Mouse (Mus musculus): ENCODE measurements at regions not wholly inside any gene's neighbourhood (a gene's known extent, or its start where the extent isn't known, plus 50 kb on each side); places are given as distances from the start of the nearest gene placed in this dataset.

GRCm38 (mm10) chr4:74466081-74466480, 223.8 kb downstream of the Kdm4c start:
- no peak for TF ChIP-seq USF1 (IDR thresholded peaks at IDR 0.05; ENCODE audit: low read depth, low read length)
- TF ChIP-seq CHD1 (IDR thresholded peaks at IDR 0.05; ENCODE audit: low read depth, low read length), result no peak
- no peak for TF ChIP-seq NRF1 (IDR thresholded peaks at IDR 0.05; ENCODE audit: low read depth, low read length)
- TF ChIP-seq TBP (conservative IDR thresholded peaks at IDR 0.05; ENCODE audit: low read depth, low read length), result no peak
- no peak for TF ChIP-seq BHLHE40 (IDR thresholded peaks at IDR 0.05; ENCODE audit: low read depth, low read length)
- no peak for TF ChIP-seq ZNF384 (IDR thresholded peaks at IDR 0.05; ENCODE audit: low read depth, low read length)
- TF ChIP-seq E2F4 (IDR thresholded peaks at IDR 0.05; ENCODE audit: insufficient replicate concordance, low read depth, low read length), result no peak
- TF ChIP-seq CTCF (conservative IDR thresholded peaks at IDR 0.05 in 1 of 2, IDR thresholded peaks at IDR 0.05 in 1 of 2; ENCODE audit: low read depth in 2 of 2, low read length in 2 of 2), result no peak
- TF ChIP-seq EP300 (IDR thresholded peaks at IDR 0.05; ENCODE audit: low read length), result no peak
- no peak for TF ChIP-seq ZKSCAN1 (IDR thresholded peaks at IDR 0.05; ENCODE audit: borderline replicate concordance, low read depth, low read length)
- TF ChIP-seq NELFE (IDR thresholded peaks at IDR 0.05; ENCODE audit: low read depth, low read length), result no peak
- TF ChIP-seq MYC (IDR thresholded peaks at IDR 0.05; ENCODE audit: low read depth, low read length), result no peak
- TF ChIP-seq JUND (conservative IDR thresholded peaks at IDR 0.05; ENCODE audit: low read depth, low read length), result no peak
- TF ChIP-seq MEF2A (IDR thresholded peaks at IDR 0.05; ENCODE audit: borderline replicate concordance, low read depth, low read length), result no peak
- no peak for TF ChIP-seq KAT2A (IDR thresholded peaks at IDR 0.05; ENCODE audit: insufficient replicate concordance, low read length)
- no peak for TF ChIP-seq SMC3 (IDR thresholded peaks at IDR 0.05; ENCODE audit: low read depth, low read length)
- no peak for TF ChIP-seq HCFC1 (IDR thresholded peaks at IDR 0.05; ENCODE audit: low read depth, low read length)
- no peak for TF ChIP-seq SIN3A (IDR thresholded peaks at IDR 0.05; ENCODE audit: low read length)
- Histone ChIP-seq H3K36me3 (replicated peaks in 1 of 2; ENCODE audit: control insufficient read depth in 1 of 2, insufficient read depth in 1 of 2, low read length in 1 of 2) (no peaks in the 10 kb centered on the region), H3K4me3 (replicated peaks in 1 of 3; ENCODE audit: low read depth in 2 of 3, low read length in 2 of 3, poor library complexity in 1 of 3) (no peak overlapping the region), H3K4me1 (ENCODE audit: control insufficient read depth in 1 of 2, insufficient read depth in 2 of 2) (no peaks in the 10 kb centered on the region), H3K4me2 (ENCODE audit: insufficient read depth, low read depth, poor library complexity, severe bottlenecking) (no peak overlapping the region), H3K27ac (ENCODE audit: insufficient read depth, low read depth) (no peak overlapping the region), H3K9ac (ENCODE audit: insufficient read depth, low read depth) (no peak overlapping the region), H3K79me2 (replicated peaks; ENCODE audit: control insufficient read depth, extremely low read depth, insufficient read depth, poor library complexity, severe bottlenecking) (no peaks in the 10 kb centered on the region), H3K27me3 (replicated peaks) (no peaks in the 10 kb centered on the region), H3K9me3 (replicated peaks; ENCODE audit: low read length) (peaks cover 6% of the 10 kb centered on the region)
- in situ Hi-C loops (cut with MboI; ENCODE audit: low pct_ligation_motif_present, low pct_unique_long_range_greater_than_20kb, low sequenced_read_pairs), result no loop called here
- no peak for DNase-seq (ENCODE audit: extremely low read depth)
- dilution Hi-C loops (cut with MboI; ENCODE audit: extremely low pct_ligation_motif_present, extremely low pct_unique_long_range_greater_than_20kb, low sequenced_read_pairs), result no loop called here

DNA sequence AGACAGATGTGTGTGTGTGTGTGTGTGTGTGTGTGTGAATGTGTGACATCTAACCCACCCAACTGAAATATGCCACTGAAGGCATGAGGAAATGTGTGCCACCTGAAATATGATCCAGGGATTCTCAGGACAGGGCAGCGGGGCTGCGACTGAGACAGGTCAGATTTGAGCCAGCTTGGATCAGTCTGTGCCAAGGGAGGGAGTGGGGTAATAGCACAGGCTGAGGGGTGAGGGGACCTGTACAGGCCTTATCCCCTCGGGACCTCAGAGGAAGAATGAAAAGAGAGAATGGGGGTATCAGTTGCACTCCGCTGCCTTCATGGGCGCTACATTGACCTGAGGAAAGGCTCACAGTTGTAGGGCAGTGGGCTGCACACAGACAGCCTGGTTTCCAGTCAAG, 270.2 kb downstream of the Kdm4c start:
- in situ Hi-C loops (cut with MboI; ENCODE audit: low pct_ligation_motif_present, low pct_unique_long_range_greater_than_20kb, low sequenced_read_pairs) (no loop called here), dilution Hi-C loops (cut with MboI; ENCODE audit: extremely low pct_ligation_motif_present, extremely low pct_unique_long_range_greater_than_20kb, low sequenced_read_pairs) (no loop called here)
- TF ChIP-seq MEF2A (IDR thresholded peaks at IDR 0.05; ENCODE audit: borderline replicate concordance, low read depth, low read length) (no peak), CHD2 (IDR thresholded peaks at IDR 0.05; ENCODE audit: low read length) (no peak), E2F4 (IDR thresholded peaks at IDR 0.05; ENCODE audit: insufficient replicate concordance, low read depth, low read length) (no peak), USF1 (IDR thresholded peaks at IDR 0.05; ENCODE audit: low read depth, low read length) (no peak), PAX5 (IDR thresholded peaks at IDR 0.05; ENCODE audit: low read length) (no peak)
- H3K9ac ChIP-seq (ENCODE audit: insufficient read depth, low read depth), result no peak overlapping the region
- no peaks in the 10 kb centered on the region for H3K79me2 ChIP-seq (replicated peaks; ENCODE audit: control insufficient read depth, extremely low read depth, insufficient read depth, poor library complexity, severe bottlenecking)
- H3K4me1 ChIP-seq (ENCODE audit: control insufficient read depth in 1 of 2, insufficient read depth in 2 of 2), result no peaks in the 10 kb centered on the region
- H3K4me2 ChIP-seq (ENCODE audit: insufficient read depth, low read depth, poor library complexity, severe bottlenecking), result no peak overlapping the region
- DNase-seq (ENCODE audit: extremely low read depth), result no peak
- no peak overlapping the region for H3K27ac ChIP-seq (ENCODE audit: insufficient read depth, low read depth)
- peaks cover 30% of the 10 kb centered on the region for H3K9me3 ChIP-seq (replicated peaks; ENCODE audit: low read length)
- no peaks in the 10 kb centered on the region for H3K36me3 ChIP-seq (replicated peaks in 1 of 2; ENCODE audit: control insufficient read depth in 1 of 2, insufficient read depth in 1 of 2, low read length in 1 of 2)
- no peaks in the 10 kb centered on the region for H3K27me3 ChIP-seq (replicated peaks)
- H3K4me3 ChIP-seq (replicated peaks in 1 of 3; ENCODE audit: low read depth in 2 of 3, low read length in 2 of 3, poor library complexity in 1 of 3), result no peak overlapping the region

Data from CH12.LX (cell line).